Mouse (Mus musculus): ENCODE results near the gene Fmnl1. TPM values are rescaled to one million over a fixed set of nuclear protein-coding genes. Genes with fewer than 3 reads are reported as not detected.

Fmnl1 gene
- polyA plus RNA-seq, 1 experiment from 2014 or later = 1.5 TPM

- Histone ChIP-seq H3K9me3 (replicated peaks) (no peaks in the 10 kb centered on the region), H3K27ac (no peak overlapping the region), H3K36me3 (no peaks in the 10 kb centered on the region), H3K9ac (peak overlapping the region; percentile 20; the same call in 1 of the 2 replicates), H3K4me1 (replicated peaks) (peaks cover 9% of the 10 kb centered on the region), H3K27me3 (peaks cover 80% of the 10 kb centered on the region), H3K4me3 (peak overlapping the region; percentile 29), H3K4me2 (peak overlapping the region; percentile 51)
- WGBS = 8% methylated on average over 44 of the region's 44 CpGs
- no peak for ATAC-seq (replicated peaks; ENCODE audit: insufficient number of reproducible peaks, insufficient read depth, low FRiP score, low read depth)
Observed at GRCm38 (mm10) chr11:103192956-103193824, 22.3 kb downstream of the Fmnl1 start.

GRCm38 (mm10) chr11:103193825-103194168 lies 22.9 kb downstream of the Fmnl1 start:
- Histone ChIP-seq H3K4me1 (replicated peaks) (peaks cover 15% of the 10 kb centered on the region), H3K4me3 (no peak overlapping the region), H3K4me2 (no peak overlapping the region), H3K27ac (no peak overlapping the region), H3K9ac (no peak overlapping the region), H3K9me3 (replicated peaks) (no peaks in the 10 kb centered on the region), H3K36me3 (no peaks in the 10 kb centered on the region), H3K27me3 (peaks cover 86% of the 10 kb centered on the region)
- no peak for ATAC-seq (replicated peaks; ENCODE audit: insufficient number of reproducible peaks, insufficient read depth, low FRiP score, low read depth)
- 43% methylated on average over 9 of the region's 9 CpGs for WGBS

DNA sequence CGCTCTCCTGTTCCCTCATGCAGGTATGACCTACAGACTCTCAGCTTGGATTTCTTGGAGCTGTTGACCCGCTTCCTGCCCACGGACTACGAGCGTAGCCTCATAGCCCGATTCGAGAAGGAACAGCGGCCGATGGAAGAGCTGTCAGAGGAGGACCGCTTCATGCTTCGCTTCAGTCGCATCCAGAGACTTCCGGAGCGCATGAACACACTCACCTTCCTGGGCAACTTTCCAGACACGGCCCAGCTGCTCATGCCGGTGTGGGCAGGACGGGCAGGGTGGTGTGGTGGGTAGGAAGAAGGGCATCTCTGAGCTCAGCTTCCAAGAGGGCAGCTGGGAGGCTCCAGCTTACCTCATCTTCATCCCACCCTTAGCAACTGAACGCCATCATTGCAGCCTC lies 24.3 kb downstream of the Fmnl1 start:
- Histone ChIP-seq H3K9me3 (replicated peaks) (no peaks in the 10 kb centered on the region), H3K9ac (no peak overlapping the region), H3K4me2 (no peak overlapping the region), H3K4me3 (no peak overlapping the region), H3K36me3 (no peaks in the 10 kb centered on the region), H3K27ac (no peak overlapping the region), H3K27me3 (peaks cover 99% of the 10 kb centered on the region), H3K4me1 (replicated peaks) (peaks cover 25% of the 10 kb centered on the region)
- no peak for ATAC-seq (replicated peaks; ENCODE audit: insufficient number of reproducible peaks, insufficient read depth, low FRiP score, low read depth)
- WGBS = 81% methylated on average over 18 of the region's 18 CpGs

DNA sequence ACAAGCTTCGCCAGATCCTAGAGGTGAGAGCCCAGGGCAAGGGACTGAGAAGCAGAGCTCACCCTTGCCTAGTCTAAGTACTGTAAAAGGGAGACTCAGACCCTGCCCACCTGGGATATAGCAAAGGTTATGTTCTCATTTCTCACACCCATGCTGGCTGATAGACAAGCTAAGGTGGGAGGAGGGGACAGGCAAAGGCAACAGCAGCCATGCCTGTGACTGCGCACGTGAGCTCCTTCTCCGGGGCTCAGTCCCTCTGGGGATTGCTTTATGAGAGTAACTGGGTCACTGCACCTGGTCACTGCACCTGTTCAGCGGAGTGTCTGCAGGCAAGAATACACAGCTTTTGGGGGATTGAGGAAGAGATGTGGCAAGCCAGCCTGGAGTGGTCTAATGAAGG lies 24.7 kb downstream of the Fmnl1 start:
- Histone ChIP-seq H3K27me3 (peaks cover 99% of the 10 kb centered on the region), H3K4me3 (no peak overlapping the region), H3K4me2 (no peak overlapping the region), H3K36me3 (no peaks in the 10 kb centered on the region), H3K9ac (no peak overlapping the region), H3K27ac (no peak overlapping the region), H3K9me3 (replicated peaks) (no peaks in the 10 kb centered on the region), H3K4me1 (replicated peaks) (peaks cover 25% of the 10 kb centered on the region)
- WGBS = 82% methylated on average over 5 of the region's 5 CpGs
- no peak for ATAC-seq (replicated peaks; ENCODE audit: insufficient number of reproducible peaks, insufficient read depth, low FRiP score, low read depth)

GRCm38 (mm10) chr11:103197340-103197739 lies 26.4 kb downstream of the Fmnl1 start:
- no peak for ATAC-seq (replicated peaks; ENCODE audit: insufficient number of reproducible peaks, insufficient read depth, low FRiP score, low read depth)
- Histone ChIP-seq H3K4me1 (replicated peaks) (peaks cover 33% of the 10 kb centered on the region), H3K27ac (no peak overlapping the region), H3K4me2 (no peak overlapping the region), H3K36me3 (no peaks in the 10 kb centered on the region), H3K9me3 (replicated peaks) (no peaks in the 10 kb centered on the region), H3K9ac (no peak overlapping the region), H3K4me3 (no peak overlapping the region), H3K27me3 (peaks cover 89% of the 10 kb centered on the region)
- WGBS = 71% methylated on average over 4 of the region's 4 CpGs

DNA sequence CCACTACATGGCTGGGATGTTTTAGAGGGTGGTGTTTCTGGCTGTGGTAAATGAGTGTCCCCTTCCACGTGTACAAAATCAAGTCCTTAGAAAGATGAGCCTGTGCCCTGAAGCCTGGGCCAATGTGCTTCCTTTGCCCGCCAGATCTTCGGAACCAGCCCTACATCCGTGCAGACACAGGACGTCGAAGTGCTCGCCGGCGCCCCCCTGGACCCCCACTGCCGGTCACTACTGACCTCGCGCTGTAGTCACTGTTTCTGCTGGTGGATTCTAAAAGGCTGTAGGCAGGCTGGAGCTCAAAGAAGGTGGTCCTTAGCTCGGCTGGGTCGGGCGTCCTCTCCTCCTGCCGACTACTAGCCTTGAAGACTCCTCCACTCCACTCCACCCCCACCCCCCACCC lies 27.4 kb downstream of the Fmnl1 start:
- WGBS = 14% methylated on average over 16 of the region's 16 CpGs
- peak overlapping the region; percentile 52; the same call in 1 of the 2 replicates for H3K4me3 ChIP-seq

DNA sequence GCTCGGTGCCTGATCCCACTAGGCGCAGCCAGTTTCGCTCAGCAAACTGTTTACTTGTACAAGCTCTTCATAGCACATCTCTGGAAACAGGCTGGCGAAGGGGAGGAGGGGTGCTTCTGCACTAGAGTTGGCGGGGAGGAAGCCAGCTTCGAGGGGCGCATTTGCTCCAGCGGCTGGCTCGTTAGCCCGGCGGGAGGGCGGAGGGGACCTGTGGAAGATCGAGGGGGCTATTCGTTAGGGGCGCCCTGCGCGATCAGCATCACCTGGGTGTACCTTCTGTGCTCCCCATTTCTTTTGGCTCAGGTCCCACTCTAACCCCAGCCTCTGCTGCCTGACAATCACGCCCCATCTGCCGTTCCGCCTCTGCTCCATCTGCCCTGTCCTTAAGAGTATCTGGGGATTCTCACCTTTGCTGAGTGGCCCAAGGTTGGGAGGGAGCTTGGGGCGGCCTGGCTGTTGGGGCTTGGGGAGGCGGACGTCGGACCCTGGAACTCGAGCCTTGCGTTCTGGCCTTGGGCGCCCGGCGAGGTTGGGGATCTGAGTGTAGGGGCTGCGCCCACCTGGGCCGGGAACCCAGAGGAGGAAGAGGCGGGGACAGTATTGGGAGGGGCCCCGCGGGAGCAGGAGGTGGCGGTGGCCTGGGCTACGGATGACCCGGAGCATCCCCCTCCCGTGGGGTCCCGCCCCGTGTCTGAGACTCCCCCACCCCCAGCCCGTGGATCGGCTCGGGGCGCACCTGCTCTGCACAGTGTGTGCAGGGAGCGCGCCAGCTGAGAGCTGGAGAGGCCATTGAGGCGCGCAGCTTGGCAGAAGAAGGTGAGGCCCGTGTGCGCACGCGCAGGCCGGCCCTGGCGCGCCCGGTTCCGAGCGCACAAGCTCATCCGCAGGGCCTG lies 28.2 kb downstream of the Fmnl1 start:
- Histone ChIP-seq H3K4me2 (peak overlapping the region; percentile 91), H3K9ac (peak overlapping the region; percentile 46), H3K4me1 (replicated peaks) (peaks cover 25% of the 10 kb centered on the region), H3K27ac (no peak overlapping the region), H3K27me3 (peaks cover 71% of the 10 kb centered on the region), H3K9me3 (replicated peaks) (no peaks in the 10 kb centered on the region), H3K36me3 (no peaks in the 10 kb centered on the region), H3K4me3 (peak overlapping the region; percentile 52)
- 6% methylated on average over 59 of the region's 59 CpGs for WGBS
- peak; percentile 14; the same call in 1 of the 2 replicates for ATAC-seq (replicated peaks; ENCODE audit: insufficient number of reproducible peaks, insufficient read depth, low FRiP score, low read depth)

More for the DNA sequence above, 27.4 kb downstream of the Fmnl1 start:
- H3K9ac ChIP-seq = no peak overlapping the region
- no peaks in the 10 kb centered on the region for H3K36me3 ChIP-seq
- 0 out of 2 replicates have a peak overlapping the region, but pooled peaks have one; percentile 3 for H3K4me2 ChIP-seq
- no peaks in the 10 kb centered on the region for H3K9me3 ChIP-seq (replicated peaks)
- peaks cover 25% of the 10 kb centered on the region for H3K4me1 ChIP-seq (replicated peaks)
- no peak for ATAC-seq (replicated peaks; ENCODE audit: insufficient number of reproducible peaks, insufficient read depth, low FRiP score, low read depth)
- H3K27me3 ChIP-seq = peaks cover 79% of the 10 kb centered on the region
- H3K27ac ChIP-seq = no peak overlapping the region

GRCm38 (mm10) chr11:103201664-103202063 lies 30.8 kb downstream of the Fmnl1 start:
- no peaks in the 10 kb centered on the region for H3K36me3 ChIP-seq
- H3K9ac ChIP-seq = no peak overlapping the region
- H3K4me1 ChIP-seq (replicated peaks) = peaks cover 25% of the 10 kb centered on the region
- peaks cover 45% of the 10 kb centered on the region for H3K27me3 ChIP-seq
- H3K4me3 ChIP-seq = no peak overlapping the region
- no peaks in the 10 kb centered on the region for H3K9me3 ChIP-seq (replicated peaks)
- H3K27ac ChIP-seq = peak overlapping the region; percentile 27; the same call in 1 of the 2 replicates
- whole genome bisulfite sequencing = 16% methylated on average over 6 of the region's 6 CpGs
- peak; percentile 65; the same call in 1 of the 2 replicates for ATAC-seq (replicated peaks; ENCODE audit: insufficient number of reproducible peaks, insufficient read depth, low FRiP score, low read depth)
- H3K4me2 ChIP-seq = no peak overlapping the region

- Histone ChIP-seq H3K9ac (no peak overlapping the region), H3K4me3 (no peak overlapping the region), H3K27ac (no peak overlapping the region), H3K4me1 (replicated peaks) (peaks cover 25% of the 10 kb centered on the region), H3K9me3 (replicated peaks) (no peaks in the 10 kb centered on the region), H3K36me3 (no peaks in the 10 kb centered on the region), H3K27me3 (peaks cover 38% of the 10 kb centered on the region), H3K4me2 (no peak overlapping the region)
- ATAC-seq (replicated peaks; ENCODE audit: insufficient number of reproducible peaks, insufficient read depth, low FRiP score, low read depth) = no peak
Observed at GRCm38 (mm10) chr11:103202376-103202775, 31.5 kb downstream of the Fmnl1 start.

DNA sequence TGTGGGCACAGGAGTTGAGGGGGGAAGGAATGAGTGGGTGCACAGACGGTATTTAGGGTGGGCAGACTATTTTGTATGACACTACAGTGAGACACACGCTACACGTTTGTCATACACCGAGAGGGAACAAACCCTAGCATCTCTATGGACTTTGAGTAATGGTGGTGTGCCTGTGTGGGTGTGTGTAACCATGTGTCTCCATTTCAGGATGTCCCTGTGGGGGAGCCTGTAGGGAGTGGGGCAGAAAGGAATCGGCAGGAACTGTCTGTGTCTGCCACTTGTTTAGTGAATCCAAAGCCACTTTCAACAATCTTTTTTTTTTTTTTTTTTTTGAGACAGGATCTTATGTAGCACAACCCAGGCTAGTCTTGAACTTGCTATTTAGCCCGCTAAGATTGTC lies 35.3 kb downstream of the Fmnl1 start:
- Histone ChIP-seq H3K4me3 (no peak overlapping the region), H3K4me1 (replicated peaks) (peaks cover 7% of the 10 kb centered on the region), H3K9me3 (replicated peaks) (no peaks in the 10 kb centered on the region), H3K36me3 (no peaks in the 10 kb centered on the region), H3K27ac (no peak overlapping the region), H3K27me3 (peaks cover 1% of the 10 kb centered on the region; the same call in 1 of the 2 replicates), H3K9ac (no peak overlapping the region), H3K4me2 (no peak overlapping the region)
- no peak for ATAC-seq (replicated peaks; ENCODE audit: insufficient number of reproducible peaks, insufficient read depth, low FRiP score, low read depth)
- WGBS = 85% methylated on average over 6 of the region's 6 CpGs

DNA sequence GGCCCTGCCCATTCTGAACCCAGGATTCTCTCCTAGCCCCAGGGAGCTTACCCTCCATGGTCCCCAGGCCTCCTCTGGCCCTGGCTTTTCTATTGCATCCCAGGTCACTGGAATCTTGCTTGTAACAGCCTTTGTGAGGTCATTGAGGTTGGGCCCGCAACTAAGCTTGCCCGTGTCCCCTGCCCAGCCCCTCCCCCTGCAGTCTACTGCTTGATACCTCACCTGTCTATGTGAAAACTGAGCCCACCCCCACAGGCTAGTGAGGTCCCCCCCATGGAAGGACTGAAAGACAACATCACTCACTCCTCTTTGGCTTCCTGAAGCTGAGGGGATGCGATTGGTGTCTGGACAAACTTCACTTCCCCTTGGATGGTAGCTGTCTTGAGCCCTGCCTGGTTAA lies 37.6 kb downstream of the Fmnl1 start, which contains the start of gene 1700023F06Rik:
Gene 1700023F06Rik, minus strand, starts transcription at position 101 of the 400 bp plus-strand sequence.
- no peak within 1 kb of the TSS for H3K9ac ChIP-seq
- H3K9me3 ChIP-seq (replicated peaks) = no peaks in the 10 kb centered on the region
- ATAC-seq (replicated peaks; ENCODE audit: insufficient number of reproducible peaks, insufficient read depth, low FRiP score, low read depth) = no peak

More for the DNA sequence above, 37.6 kb downstream of the Fmnl1 start, which contains the start of gene 1700023F06Rik:
- Histone ChIP-seq H3K4me3 (no peak within 1 kb of the TSS), H3K27ac (no peak within 1 kb of the TSS), H3K27me3 (no peaks in the 10 kb centered on the region), H3K4me2 (no peak within 1 kb of the TSS), H3K4me1 (replicated peaks) (no peaks in the 10 kb centered on the region), H3K36me3 (no peaks in the 10 kb centered on the region)
- 74% methylated on average over 3 of the region's 3 CpGs for WGBS

Data from heart, embryonic 15.5 days (tissue).